Mouse (Mus musculus) activated CD4-positive, CD25-positive, alpha-beta regulatory T cell (primary cell): ENCODE results near the gene Prnp. TPM values are rescaled to one million over a fixed set of nuclear protein-coding genes. Genes with fewer than 3 reads are reported as not detected.

Experiments used
- polyA plus RNA-seq, 2 experiments: library from polyadenylated mRNA; unstranded; fragments of 100-300 nt; shearing (Covaris generic); gene quantifications; one replicate each; pipeline ENCODE4 v1.2.1; 2017

Gene Prnp
- polyA plus RNA-seq = 10 to 100 TPM in 1 of 2 experiments, 1 to 10 TPM in 1; 7.4 to 19.5 TPM

GRCm38 (mm10) chr2:131909683-131910572 is at the start of gene Prnp, which contains the start of gene Prn:
Gene Prnp, plus strand, starts transcription at chr2:131909928.
Gene Prn, plus strand, starts transcription at chr2:131909957.

GRCm38 (mm10) chr2:131950598-131951095 is 40.9 kb downstream of the Prnp start, which contains the start of gene Prnd:
Gene Prnd, plus strand, starts transcription at chr2:131950861.

Other genes starting within 250 kb of the Prnp start
- under 1 TPM in 1 of 2 experiments, not detected in 1; 0.05 TPM for gene Erv3, start 50.2 kb upstream of the Prnp start, polyA plus RNA-seq
- not detected for gene Prn, start within 50 bp of the Prnp start, polyA plus RNA-seq
- gene Prnd, start 40.9 kb downstream of the Prnp start, polyA plus RNA-seq = not detected
- 10 to 100 TPM; 61.4 to 77.7 TPM for gene Rassf2, start 120.3 kb downstream of the Prnp start, polyA plus RNA-seq
- gene Slc23a2, start 235.2 kb downstream of the Prnp start, polyA plus RNA-seq = 10 to 100 TPM; 28.6 to 42.6 TPM